ENCODE assay signal across 8 mouse cellular contexts in genomic region chr3:96222774-96223173, GRCm38 (mm10). TPM values are rescaled to one million over a fixed set of nuclear protein-coding genes. Genes with fewer than 3 reads are reported as not detected.
DNase-seq lines count a peak whose midpoint lies in the region; ATAC-seq lines count a peak whose summit lies in the region.

No protein-coding gene starts in this region.

- no peaks in the 10 kb centered on the region for H3K9me3 ChIP-seq in kidney, embryonic 14.5 days (ENCODE audit: control insufficient read depth, low read length)
- no peaks in the 10 kb centered on the region for H3K9me3 ChIP-seq in embryonic facial prominence, embryonic 11.5 days (replicated peaks; ENCODE audit: control insufficient read depth, low read length)
- H3K9me3 ChIP-seq in forebrain, embryonic 16.5 days (ENCODE audit: control insufficient read depth, low read length) = no peaks in the 10 kb centered on the region
- H3K9me3 ChIP-seq in midbrain, embryonic 13.5 days = no peaks in the 10 kb centered on the region

- H3K4me1 ChIP-seq in kidney, embryonic 14.5 days (ENCODE audit: control insufficient read depth, insufficient read depth, low read length) = peaks cover 35% of the 10 kb centered on the region
- H3K4me1 ChIP-seq in embryonic facial prominence, embryonic 11.5 days (ENCODE audit: control insufficient read depth, insufficient read depth, low read length) = peaks cover 8% of the 10 kb centered on the region
- H3K4me1 ChIP-seq in forebrain, embryonic 16.5 days (replicated peaks; ENCODE audit: control insufficient read depth, insufficient read depth, low read length) = peaks cover 25% of the 10 kb centered on the region
- H3K4me1 ChIP-seq in midbrain, embryonic 13.5 days (replicated peaks) = peaks cover 50% of the 10 kb centered on the region

- WGBS in kidney, embryonic 14.5 days = 91% methylated on average over 4 of the region's 4 CpGs
- WGBS in embryonic facial prominence, embryonic 11.5 days = 91% methylated on average over 4 of the region's 4 CpGs
- 76% methylated on average over 4 of the region's 4 CpGs for WGBS in forebrain, embryonic 16.5 days
- 86% methylated on average over 4 of the region's 4 CpGs for WGBS in midbrain, embryonic 13.5 days

- intact Hi-C loops in left cerebral cortex, postnatal 4 days (cut with DNase I) = no loop called here

- no peak for DNase-seq in kidney, postnatal 36 days
- DNase-seq in embryonic facial prominence, embryonic 11.5 days (ENCODE audit: low spot score) = no peak
- DNase-seq in embryo, embryonic 10.5 days (ENCODE audit: low spot score) = no peak
- no peak for DNase-seq in urinary bladder, postnatal 4 days (ENCODE audit: low spot score in 2 of 2)
- no peak for DNase-seq in left cerebral cortex, postnatal 4 days

- H3K4me2 ChIP-seq in kidney, embryonic 14.5 days (replicated peaks; ENCODE audit: low read depth, low read length) = peak overlapping the region; percentile 82
- peak overlapping the region; percentile 7; the same call in 1 of the 2 replicates for H3K4me2 ChIP-seq in embryonic facial prominence, embryonic 11.5 days (ENCODE audit: low read depth, low read length)
- peak overlapping the region; percentile 86 for H3K4me2 ChIP-seq in forebrain, embryonic 16.5 days (ENCODE audit: low read length)
- peak overlapping the region; percentile 13 for H3K4me2 ChIP-seq in midbrain, embryonic 13.5 days (replicated peaks)

- H3K27ac ChIP-seq in kidney, embryonic 14.5 days (ENCODE audit: low read depth, low read length) = no peak overlapping the region
- no peak overlapping the region for H3K27ac ChIP-seq in embryonic facial prominence, embryonic 11.5 days (replicated peaks; ENCODE audit: low read depth, low read length)
- H3K27ac ChIP-seq in forebrain, embryonic 16.5 days (ENCODE audit: low read length) = no peak overlapping the region
- no peak overlapping the region for H3K27ac ChIP-seq in midbrain, embryonic 13.5 days

- no peaks in the 10 kb centered on the region for H3K27me3 ChIP-seq in kidney, embryonic 14.5 days (ENCODE audit: control insufficient read depth, insufficient read depth, low read length)
- H3K27me3 ChIP-seq in embryonic facial prominence, embryonic 11.5 days (ENCODE audit: control insufficient read depth, insufficient read depth, low read length) = no peaks in the 10 kb centered on the region
- no peaks in the 10 kb centered on the region for H3K27me3 ChIP-seq in forebrain, embryonic 16.5 days (replicated peaks; ENCODE audit: control insufficient read depth, insufficient read depth, low read length)
- H3K27me3 ChIP-seq in midbrain, embryonic 13.5 days = no peaks in the 10 kb centered on the region

- no peak overlapping the region for H3K9ac ChIP-seq in kidney, embryonic 14.5 days (ENCODE audit: low read depth, low read length)
- H3K9ac ChIP-seq in embryonic facial prominence, embryonic 11.5 days (replicated peaks; ENCODE audit: low read length) = no peak overlapping the region
- H3K9ac ChIP-seq in forebrain, embryonic 16.5 days (replicated peaks; ENCODE audit: low read depth, low read length) = no peak overlapping the region
- H3K9ac ChIP-seq in midbrain, embryonic 13.5 days (replicated peaks) = no peak overlapping the region

- H3K36me3 ChIP-seq in kidney, embryonic 14.5 days (ENCODE audit: control insufficient read depth, insufficient read depth, low read length) = no peaks in the 10 kb centered on the region
- no peaks in the 10 kb centered on the region for H3K36me3 ChIP-seq in embryonic facial prominence, embryonic 11.5 days (replicated peaks; ENCODE audit: control insufficient read depth, insufficient read depth, low read depth, low read length)
- H3K36me3 ChIP-seq in forebrain, embryonic 16.5 days (ENCODE audit: control insufficient read depth, insufficient read depth) = no peaks in the 10 kb centered on the region
- H3K36me3 ChIP-seq in midbrain, embryonic 13.5 days = no peaks in the 10 kb centered on the region

- H3K4me3 ChIP-seq in kidney, embryonic 14.5 days (ENCODE audit: low read length) = peak overlapping the region; percentile 8; the same call in 1 of the 2 replicates
- no peak overlapping the region for H3K4me3 ChIP-seq in embryonic facial prominence, embryonic 11.5 days (ENCODE audit: low read depth, low read length)
- no peak overlapping the region for H3K4me3 ChIP-seq in forebrain, embryonic 16.5 days (replicated peaks; ENCODE audit: low read length)
- H3K4me3 ChIP-seq in midbrain, embryonic 13.5 days (replicated peaks) = no peak overlapping the region

- ATAC-seq in kidney, embryonic 14.5 days (ENCODE audit: low FRiP score, low TSS enrichment) = no peak
- ATAC-seq in embryonic facial prominence, embryonic 11.5 days (replicated peaks; ENCODE audit: insufficient number of reproducible peaks, low FRiP score, low TSS enrichment, low read depth) = no peak
- no peak for ATAC-seq in forebrain, embryonic 16.5 days
- ATAC-seq in midbrain, embryonic 13.5 days = no peak

RNA-seq across cellular contexts. Expression of gene Hist2h2be, which starts 1.9 kb away (rescaled TPM):
- polyA plus RNA-seq in kidney, embryonic 14.5 days (2014; fragmentation: Nextera tagmentation; extraction: Ambion mirVana) = 9.2 and 13.1 TPM in 2 replicates
- polyA plus RNA-seq in embryonic facial prominence, embryonic 11.5 days (2014; fragmentation: Nextera tagmentation; extraction: Ambion mirVana) = 11.5 and 12.4 TPM in 2 replicates
- polyA plus RNA-seq in forebrain, embryonic 16.5 days (2015; fragmentation: Nextera tagmentation; extraction: Ambion mirVana) = 8.6 and 10.8 TPM in 2 replicates
- 5.9 and 6.5 TPM in 2 replicates for polyA plus RNA-seq in midbrain, embryonic 13.5 days (2015; fragmentation: Nextera tagmentation; extraction: Ambion mirVana)
- total RNA-seq in left cerebral cortex, postnatal 4 days (2021) = 1 to 10 TPM; 4.6 to 5.2 TPM

RNA-seq across cellular contexts. Expression of gene Hist2h2ac, which starts 2.1 kb away (rescaled TPM):
- polyA plus RNA-seq in kidney, embryonic 14.5 days (2014; fragmentation: Nextera tagmentation; extraction: Ambion mirVana) = 11.3 and 17.1 TPM in 2 replicates
- polyA plus RNA-seq in embryonic facial prominence, embryonic 11.5 days (2014; fragmentation: Nextera tagmentation; extraction: Ambion mirVana) = 12.5 and 15.5 TPM in 2 replicates
- 2.1 and 3.3 TPM in 2 replicates for polyA plus RNA-seq in forebrain, embryonic 16.5 days (2015; fragmentation: Nextera tagmentation; extraction: Ambion mirVana)
- polyA plus RNA-seq in midbrain, embryonic 13.5 days (2015; fragmentation: Nextera tagmentation; extraction: Ambion mirVana) = 4.4 and 5.4 TPM in 2 replicates
- 10 to 100 TPM; 70.9 to 71.7 TPM for total RNA-seq in left cerebral cortex, postnatal 4 days (2021)

RNA-seq across cellular contexts. Expression of gene Hist2h2ab, which starts 3.1 kb away (rescaled TPM):
- 2.2 and 2.4 TPM in 2 replicates for polyA plus RNA-seq in kidney, embryonic 14.5 days (2014; fragmentation: Nextera tagmentation; extraction: Ambion mirVana)
- 1.5 TPM in 1 of 2 replicates, not detected in the other for polyA plus RNA-seq in embryonic facial prominence, embryonic 11.5 days (2014; fragmentation: Nextera tagmentation; extraction: Ambion mirVana)
- not detected in 2 replicates for polyA plus RNA-seq in forebrain, embryonic 16.5 days (2015; fragmentation: Nextera tagmentation; extraction: Ambion mirVana)
- polyA plus RNA-seq in midbrain, embryonic 13.5 days (2015; fragmentation: Nextera tagmentation; extraction: Ambion mirVana) = 0.71 TPM in 1 of 2 replicates, not detected in the other
- total RNA-seq in left cerebral cortex, postnatal 4 days (2021) = 10 to 100 TPM; 21.6 to 26.0 TPM

RNA-seq across cellular contexts. Expression of gene Bola1, which starts 3.3 kb away (rescaled TPM):
- polyA plus RNA-seq in kidney, embryonic 14.5 days (2014; fragmentation: Nextera tagmentation; extraction: Ambion mirVana) = 65.0 and 70.9 TPM in 2 replicates
- 59.4 and 61.9 TPM in 2 replicates for polyA plus RNA-seq in embryonic facial prominence, embryonic 11.5 days (2014; fragmentation: Nextera tagmentation; extraction: Ambion mirVana)
- 64.1 and 64.3 TPM in 2 replicates for polyA plus RNA-seq in forebrain, embryonic 16.5 days (2015; fragmentation: Nextera tagmentation; extraction: Ambion mirVana)
- 67.7 and 70.4 TPM in 2 replicates for polyA plus RNA-seq in midbrain, embryonic 13.5 days (2015; fragmentation: Nextera tagmentation; extraction: Ambion mirVana)
- total RNA-seq in left cerebral cortex, postnatal 4 days (2021) = 10 to 100 TPM; 18.7 to 24.7 TPM

RNA-seq across cellular contexts. Expression of gene Hist2h3c2, which starts 16.2 kb away (rescaled TPM):
- polyA plus RNA-seq in kidney, embryonic 14.5 days (2014; fragmentation: Nextera tagmentation; extraction: Ambion mirVana) = 5.4 and 6.9 TPM in 2 replicates
- 9.8 and 11.8 TPM in 2 replicates for polyA plus RNA-seq in embryonic facial prominence, embryonic 11.5 days (2014; fragmentation: Nextera tagmentation; extraction: Ambion mirVana)
- polyA plus RNA-seq in forebrain, embryonic 16.5 days (2015; fragmentation: Nextera tagmentation; extraction: Ambion mirVana) = 2.4 and 3.4 TPM in 2 replicates
- polyA plus RNA-seq in midbrain, embryonic 13.5 days (2015; fragmentation: Nextera tagmentation; extraction: Ambion mirVana) = 6.9 and 7.8 TPM in 2 replicates
- 10 to 100 TPM; 26.7 to 36.2 TPM for total RNA-seq in left cerebral cortex, postnatal 4 days (2021)

Comparison
In these comparisons a context has a peak if more than half of its experiments do, and no peak if none do; other contexts are left out.
1. H3K4me2 ChIP-seq: peak in every context shown above with its lines; median percentile 86 in forebrain, embryonic 16.5 days; 82 in kidney, embryonic 14.5 days; 13 in midbrain, embryonic 13.5 days; 7 in embryonic facial prominence, embryonic 11.5 days.